Mouse (Mus musculus) adrenal gland, postnatal 14 days (tissue): ENCODE data around the gene Rnf181. TPM values are rescaled to one million over a fixed set of nuclear protein-coding genes. Genes with fewer than 3 reads are reported as not detected.

Source experiments
- DNase-seq: peaks from one replicate; pipeline ENCODE4 v3.0.0; 2021; ENCODE audit warnings: mixed read lengths
- total RNA-seq: library from RNA; stranded (reverse); gene quantifications from 2 replicates; pipeline ENCODE4 v1.2.3, GENCODE M21; 2021

Gene Rnf181
- total RNA-seq, 1 experiment from 2014 or later: 204 TPM

DNA sequence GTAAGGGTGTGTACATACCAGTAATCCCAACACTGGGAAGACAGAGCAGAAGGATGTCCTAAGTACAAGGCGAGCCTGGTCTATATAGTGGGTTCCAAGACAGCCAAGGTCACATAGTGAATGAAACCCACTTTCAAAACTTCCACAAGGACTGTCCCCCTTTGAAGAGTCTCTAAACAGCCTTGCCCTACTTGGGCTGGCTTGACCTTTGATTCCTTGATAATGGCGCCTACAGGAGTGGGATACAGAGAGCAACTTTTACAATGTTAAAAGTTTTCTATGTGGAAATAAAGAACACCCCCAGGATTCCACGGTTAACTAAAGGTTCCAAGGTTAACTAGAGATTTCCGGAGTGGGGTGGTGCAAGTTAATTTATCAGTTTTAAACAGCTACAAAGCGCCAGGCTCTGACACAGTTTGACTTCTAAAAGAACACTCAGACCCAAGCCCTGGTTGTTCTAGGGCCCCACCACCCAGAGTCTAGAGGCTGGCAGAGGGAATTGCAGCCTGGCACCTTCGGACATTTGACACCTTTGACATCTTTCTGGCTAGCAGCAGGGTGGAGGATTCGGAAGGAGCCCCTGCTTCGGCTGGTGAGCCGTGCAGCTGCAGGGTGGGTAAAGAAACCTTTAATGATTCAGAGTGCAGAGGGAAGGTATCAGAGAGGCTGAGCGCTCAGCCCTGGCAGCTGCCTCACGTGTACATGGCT, 6.7 kb downstream of the Rnf181 start:
- DNase-seq: no peak

- DNase-seq: no peak
These were observed 7.4 kb downstream of the Rnf181 start for GRCm38 (mm10) chr6:72359343-72359742.

DNA sequence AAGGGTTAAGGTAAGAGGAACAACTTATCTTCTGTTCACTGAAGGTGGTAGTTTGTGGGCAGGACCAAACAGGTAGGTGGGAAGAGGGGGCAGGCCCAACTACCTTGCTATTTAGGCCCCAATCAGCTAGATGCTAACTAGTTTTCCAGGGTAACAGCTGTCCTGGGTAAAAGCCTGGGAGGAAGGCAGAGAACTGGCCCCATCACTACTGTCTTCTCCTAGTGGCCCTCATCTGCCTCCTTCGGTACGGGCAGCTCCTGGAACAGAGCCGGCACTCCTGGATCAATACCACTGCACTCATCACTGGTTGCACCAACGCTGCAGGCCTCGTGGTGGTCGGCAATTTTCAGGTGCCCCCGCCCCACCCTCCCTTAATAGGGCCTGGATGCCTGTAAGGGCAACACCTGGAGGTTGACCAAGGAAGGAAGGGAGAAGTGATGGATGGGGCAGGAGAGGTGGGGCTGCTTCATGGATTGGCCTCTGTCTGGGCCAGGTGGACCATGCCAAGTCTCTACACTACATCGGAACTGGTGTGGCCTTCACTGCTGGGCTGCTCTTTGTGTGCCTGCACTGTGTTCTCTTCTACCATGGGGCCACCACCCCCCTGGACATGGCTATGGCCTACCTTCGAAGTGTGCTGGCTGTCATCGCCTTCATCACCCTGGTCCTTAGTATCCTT, 8.5 kb downstream of the Rnf181 start:
- no peak for DNase-seq

DNA sequence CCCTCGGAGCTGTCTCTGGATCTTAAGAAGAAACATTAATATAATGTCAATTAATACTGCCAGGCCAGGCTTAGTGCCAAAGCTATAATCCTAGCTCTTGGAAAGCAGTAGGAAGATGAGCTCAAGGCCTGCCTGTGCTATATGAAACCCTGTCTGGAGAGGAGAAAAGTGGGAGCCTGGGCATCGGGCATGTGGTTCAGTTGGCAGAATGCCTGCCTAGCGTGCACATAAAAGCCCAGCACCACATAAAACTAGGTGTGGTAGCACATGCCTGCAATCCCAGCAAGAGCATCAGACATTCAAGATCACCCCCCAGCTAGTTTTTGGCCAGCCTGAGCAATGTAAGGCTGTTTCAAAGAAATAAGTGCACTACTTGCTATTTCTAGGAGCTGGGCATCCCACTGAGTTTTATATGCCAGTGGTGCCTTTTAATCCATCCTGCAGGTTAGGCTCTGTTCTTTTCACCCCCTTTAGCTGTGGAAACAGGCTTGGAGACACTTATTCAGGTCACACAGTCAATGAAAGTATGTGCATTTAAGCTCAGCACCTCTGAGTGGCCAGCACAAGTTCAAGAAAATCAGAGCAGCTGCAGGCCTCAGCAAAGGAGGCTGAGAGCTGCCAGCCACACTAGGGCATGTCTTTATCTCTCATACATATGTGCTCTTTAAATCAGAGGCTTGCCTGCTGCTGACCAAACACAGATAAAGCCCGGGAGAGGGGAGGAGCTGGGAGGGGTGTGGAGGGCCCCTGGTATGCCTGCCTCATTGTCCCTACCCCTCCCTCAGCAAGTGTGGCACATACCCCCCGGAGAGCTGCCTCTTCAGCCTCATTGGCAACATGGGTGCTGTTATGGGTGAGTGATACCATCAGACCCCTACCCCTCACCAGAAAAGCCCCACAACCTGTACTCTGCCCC, 9.3 kb downstream of the Rnf181 start:
- DNase-seq: no peak

- DNase-seq: peak; percentile 63
These were observed 10.7 kb downstream of the Rnf181 start for GRCm38 (mm10) chr6:72356001-72356532.

GRCm38 (mm10) chr6:72355066-72355911, 11.5 kb downstream of the Rnf181 start, which contains the start of gene Tmem150a:
TSS of gene Tmem150a (plus strand) at chr6:72355447.
- peak; percentile 93 for DNase-seq

DNA sequence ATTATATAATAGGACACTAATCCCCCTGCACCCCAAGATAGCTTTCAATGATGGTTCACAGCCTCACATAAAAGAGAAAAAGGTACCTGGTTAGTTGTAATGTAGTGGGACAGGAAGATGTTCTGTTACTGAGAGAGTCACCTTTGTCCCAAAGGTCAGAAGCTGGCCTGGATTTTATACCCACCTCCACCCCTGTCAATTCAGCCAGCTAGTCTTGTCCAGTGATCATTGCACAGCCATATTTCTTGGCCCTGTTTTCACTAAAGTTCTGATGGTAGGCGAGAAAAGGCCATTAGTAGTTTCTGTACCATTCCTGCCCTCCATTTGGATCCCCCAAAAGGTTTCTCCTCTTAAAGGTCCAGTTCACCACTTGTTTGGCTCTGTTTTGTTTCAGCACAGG, 12.7 kb downstream of the Rnf181 start:
- no peak for DNase-seq

DNA sequence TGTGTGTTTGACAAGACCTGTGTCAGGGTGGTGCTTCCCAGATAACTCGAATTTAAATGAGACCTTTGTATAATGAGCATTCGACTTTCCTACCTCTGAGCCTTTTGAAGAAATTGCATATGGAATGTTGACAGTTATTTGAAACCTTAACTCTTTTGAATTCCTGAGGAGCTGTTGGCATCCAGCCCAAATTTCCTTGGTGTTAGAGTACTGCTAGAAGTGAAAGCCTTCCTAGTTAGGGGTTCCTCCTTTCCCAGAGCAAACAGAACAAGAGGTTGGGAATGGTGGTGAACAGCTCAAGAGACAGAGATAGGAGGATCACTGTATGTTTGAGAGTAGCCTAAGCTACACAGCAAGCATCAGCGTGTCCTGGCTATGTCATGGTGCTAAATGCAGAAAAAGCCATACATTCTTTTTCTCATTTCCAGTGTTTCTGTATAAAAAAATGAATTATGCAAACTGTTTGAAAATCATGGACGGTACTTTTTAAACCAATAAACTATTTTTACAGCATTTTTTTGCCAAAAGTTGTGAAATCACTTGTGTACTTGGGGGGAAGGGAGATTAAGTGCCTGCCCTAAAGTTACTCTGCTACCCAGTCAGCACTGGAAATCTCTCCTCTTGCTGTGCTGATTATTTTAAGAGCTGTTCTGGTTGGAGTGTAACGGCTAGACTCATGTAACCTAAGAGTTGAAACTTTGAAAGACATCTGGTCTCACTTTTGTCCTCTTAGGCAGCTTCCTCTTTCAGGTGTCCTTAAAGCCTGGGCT, 13.9 kb downstream of the Rnf181 start:
- DNase-seq: no peak

DNA sequence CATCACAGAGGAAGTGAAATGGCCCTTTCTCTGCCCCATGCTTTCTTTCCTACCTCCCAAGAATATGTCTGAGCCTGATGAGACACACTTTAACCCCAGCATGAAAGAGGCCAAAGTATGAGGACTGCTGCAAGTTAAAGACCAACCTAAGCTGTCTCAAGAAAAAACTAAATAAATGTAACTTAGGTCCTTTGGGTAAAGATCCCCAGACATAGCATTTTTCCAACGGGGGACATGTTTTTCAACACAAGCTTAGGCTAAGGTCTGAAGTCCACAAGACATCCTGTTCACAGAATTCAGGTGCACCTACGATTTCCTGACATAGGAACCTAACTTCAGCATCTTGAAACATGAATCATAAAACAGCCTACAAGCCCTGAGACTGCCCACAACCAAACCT, 16.5 kb downstream of the Rnf181 start:
- DNase-seq: no peak

DNA sequence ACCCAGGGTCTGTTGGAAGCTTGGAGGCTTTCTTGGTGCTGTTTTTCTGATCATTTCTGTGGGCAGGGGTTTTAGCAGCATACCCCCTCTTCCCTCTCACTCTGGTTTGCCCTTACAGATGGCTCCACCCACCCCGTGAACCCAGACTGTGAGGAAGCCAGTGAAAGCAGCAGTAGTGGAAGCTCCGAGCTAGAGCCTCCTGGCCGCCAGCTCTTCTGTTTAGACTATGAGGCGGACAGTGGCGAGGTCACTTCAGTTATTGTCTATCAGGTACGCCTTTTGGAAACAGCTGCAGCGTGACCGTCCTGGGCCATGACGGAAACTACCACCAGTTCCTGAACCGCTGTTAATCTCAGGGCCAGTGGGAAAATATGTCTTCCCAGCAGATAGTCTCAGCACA, 18.3 kb downstream of the Rnf181 start:
- no peak for DNase-seq

- DNase-seq: peak; percentile 87
These were observed 19.4 kb downstream of the Rnf181 start, which contains the start of gene 0610030E20Rik for GRCm38 (mm10) chr6:72347166-72347941. TSS of gene 0610030E20Rik (plus strand) at chr6:72347317.

GRCm38 (mm10) chr6:72346261-72346660, 20.5 kb downstream of the Rnf181 start:
- no peak for DNase-seq

DNA sequence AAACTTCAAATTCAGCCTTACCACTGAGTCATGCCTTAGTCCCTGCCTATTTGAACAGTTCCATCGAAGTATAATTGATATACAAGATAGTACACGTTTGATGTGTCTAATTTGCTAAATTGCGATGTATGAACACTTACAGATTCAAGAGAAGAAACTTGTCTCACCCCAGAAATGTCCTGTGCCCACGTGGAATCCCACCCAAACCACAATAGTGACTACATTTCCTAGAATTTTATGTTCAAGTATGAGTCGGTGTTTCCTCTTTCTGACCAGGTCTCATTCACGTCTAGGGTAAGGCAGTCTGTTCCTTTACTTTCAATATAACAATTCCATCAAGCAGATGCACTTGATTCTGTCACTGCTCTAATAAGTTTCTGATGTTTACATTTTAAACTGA, 21.1 kb downstream of the Rnf181 start:
- no peak for DNase-seq

GRCm38 (mm10) chr6:72345074-72345567, 21.6 kb downstream of the Rnf181 start, which contains the start of gene Usp39:
TSS of gene Usp39 (minus strand) at chr6:72345184.
- DNase-seq: peak; percentile 96

- no peak for DNase-seq
These were observed 22.2 kb downstream of the Rnf181 start for GRCm38 (mm10) chr6:72344396-72345073.

DNA sequence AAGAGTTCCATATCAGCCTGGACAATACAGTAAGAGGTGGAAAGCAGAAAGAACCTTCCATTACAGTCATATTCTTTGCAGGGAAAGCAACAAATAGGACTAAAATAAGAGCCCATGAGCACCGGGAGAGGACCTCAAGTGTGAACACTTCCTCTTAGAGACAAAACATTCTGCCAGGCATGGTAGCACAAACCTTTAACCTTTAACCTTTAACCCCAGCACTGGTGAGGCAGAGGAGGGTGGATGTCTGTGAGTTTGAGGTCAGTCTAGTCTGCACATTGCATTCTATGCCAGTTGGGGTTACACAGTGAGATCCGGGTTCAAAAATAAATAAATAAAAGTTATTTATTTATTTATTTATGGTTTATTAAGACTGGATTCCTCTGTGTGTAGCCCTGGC, 26.3 kb downstream of the Rnf181 start:
- no peak for DNase-seq

DNA sequence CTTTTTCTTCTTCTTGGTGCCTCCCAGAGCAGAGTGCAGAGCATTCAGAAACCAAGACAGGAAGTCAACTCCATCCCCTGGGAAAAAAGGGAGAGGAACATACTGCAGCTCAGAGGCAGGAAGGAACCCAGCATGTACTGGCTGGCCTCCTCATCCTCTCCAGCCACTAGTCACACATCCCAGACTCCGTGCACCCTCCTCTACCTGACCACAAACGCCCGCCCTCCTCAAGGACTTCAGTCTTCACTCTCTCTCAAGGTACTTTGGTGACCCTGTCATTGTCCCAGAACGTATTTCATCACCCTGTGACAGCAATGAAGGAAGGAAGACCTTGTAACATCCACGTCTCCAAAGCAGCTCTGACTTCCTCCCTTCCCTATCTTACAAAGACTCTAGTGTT, 33.6 kb downstream of the Rnf181 start:
- DNase-seq: no peak

- no peak for DNase-seq
These were observed 36.6 kb downstream of the Rnf181 start for GRCm38 (mm10) chr6:72330133-72330532.

- no peak for DNase-seq
These were observed 37.7 kb downstream of the Rnf181 start for GRCm38 (mm10) chr6:72329019-72329418.
